ENCODE assay signal across 21 mouse cellular contexts in the genomic region with DNA sequence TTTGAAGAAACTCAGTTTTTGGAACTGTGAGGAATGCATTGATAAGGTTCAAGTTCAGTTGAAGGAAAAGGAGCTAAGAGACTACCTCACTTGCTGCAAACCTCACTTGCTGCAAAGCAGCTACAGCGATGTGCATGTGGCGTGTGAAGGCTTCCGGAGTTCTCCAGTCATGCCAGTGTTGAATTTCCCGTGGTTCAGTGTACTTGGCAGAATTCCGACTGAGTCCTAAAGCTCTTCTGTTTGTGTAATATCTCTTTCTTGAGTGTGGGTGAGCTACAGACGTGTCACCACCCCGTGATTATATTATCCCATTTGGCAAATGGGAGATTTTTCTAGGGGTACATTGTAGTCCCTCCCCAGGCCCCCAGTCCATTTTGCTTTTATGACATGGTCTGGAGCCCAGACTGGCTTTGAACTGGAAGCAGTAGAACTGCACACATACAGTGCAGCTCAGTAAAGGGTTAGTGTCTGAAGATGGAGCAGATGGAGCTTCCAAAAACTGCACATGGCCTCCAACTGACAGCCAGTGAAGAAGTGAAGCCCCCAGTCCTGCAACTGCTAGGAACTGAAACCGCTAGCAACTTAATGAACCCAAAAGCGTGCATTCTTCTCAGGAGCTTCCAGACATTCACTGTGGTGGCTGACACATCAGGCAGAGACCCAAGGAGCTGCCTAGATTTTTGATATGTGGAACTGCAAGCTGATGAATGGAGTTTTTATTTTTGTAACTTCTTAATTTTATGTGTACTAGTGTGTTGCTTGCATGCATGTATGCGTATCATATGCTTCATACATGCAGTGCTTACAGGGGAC.
A peak's percentile ranks its signal among the peaks of the same experiment; 100 is the strongest.
DNase-seq lines count a peak whose midpoint lies in the region; ATAC-seq and TF ChIP-seq lines count a peak whose summit lies in the region.
"Had no signal": no experiment of that assay in that cellular context is flagged by ENCODE, and none has a peak within 500 bp of the region (broad histone marks: within the 10 kb centered on the region; RNA-seq: fewer than 3 reads in every experiment).

No protein-coding gene starts in this region.

- WGBS in limb, embryonic 14.5 days: 78% methylated on average over 10 of the region's 10 CpGs
- 95% methylated on average over 10 of the region's 10 CpGs for WGBS in limb, embryonic 10.5 days
- WGBS in neural tube, embryonic 15.5 days: 85% methylated on average over 10 of the region's 10 CpGs

- no peak for TF ChIP-seq POLR2A in limb, embryonic 14.5 days (IDR thresholded peaks at IDR 0.05; ENCODE audit: borderline replicate concordance, extremely low read depth, insufficient read depth, insufficient read length)
- no peak for TF ChIP-seq POLR2A in embryonic fibroblast, embryonic 13.5 days (IDR thresholded peaks at IDR 0.05; ENCODE audit: low read depth, low read length)

- no peak overlapping the region for H3K4me2 ChIP-seq in limb, embryonic 14.5 days (replicated peaks; ENCODE audit: low read depth, low read length, severe bottlenecking)
- no peak overlapping the region for H3K4me2 ChIP-seq in neural tube, embryonic 15.5 days
- H3K4me2 ChIP-seq: kidney, embryonic 15.5 days; midbrain, embryonic 11.5 days had no signal

- ATAC-seq in limb, embryonic 14.5 days (ENCODE audit: low FRiP score, low read depth): 0 out of 2 replicates have a peak, but pooled peaks have one; percentile 19
- no peak for ATAC-seq in neural tube, embryonic 15.5 days (ENCODE audit: low FRiP score)
- ATAC-seq: hindbrain, embryonic 16.5 days; intestine, postnatal 0 days had no signal

- TF ChIP-seq CTCF in embryonic fibroblast, embryonic 13.5 days (IDR thresholded peaks at IDR 0.05; ENCODE audit: borderline replicate concordance, insufficient read depth, low read length): no peak

- H3K27me3 ChIP-seq in limb, embryonic 14.5 days (ENCODE audit: control insufficient read depth, insufficient read depth, low read length): no peaks in the 10 kb centered on the region
- no peaks in the 10 kb centered on the region for H3K27me3 ChIP-seq in limb, embryonic 10.5 days (ENCODE audit: low read depth, poor library complexity, severe bottlenecking)
- H3K27me3 ChIP-seq in neural tube, embryonic 15.5 days (replicated peaks): no peaks in the 10 kb centered on the region
- H3K27me3 ChIP-seq: kidney, embryonic 15.5 days had no signal

- peak; percentile 36 to 59 for DNase-seq in frontal cortex, postnatal 36 days (ENCODE audit: low spot score in 2 of 2)
- no peak for DNase-seq in frontal cortex, postnatal 25 days (ENCODE audit: low spot score in 2 of 2)
- no peak for DNase-seq in limb, embryonic 14.5 days (ENCODE audit: low spot score)
- no peak for DNase-seq in limb, embryonic 10.5 days (ENCODE audit: low spot score)
- DNase-seq in brain, adult 2 months (ENCODE audit: low read depth, low spot score): peak; percentile 75
- DNase-seq: adrenal gland, adult 2 months; cerebellum, adult 8-10 months; gastrocnemius, postnatal 10 days; heart, adult 2 months; heart, postnatal 4 days; kidney, postnatal 4 days; retina, postnatal 1 day had no signal

- no peaks in the 10 kb centered on the region; the same call in 1 of the 2 replicates for H3K36me3 ChIP-seq in limb, embryonic 14.5 days (ENCODE audit: control insufficient read depth, insufficient read depth, low read length)
- no peaks in the 10 kb centered on the region; the same call in 1 of the 2 replicates for H3K36me3 ChIP-seq in limb, embryonic 10.5 days
- H3K36me3 ChIP-seq in neural tube, embryonic 15.5 days: no peaks in the 10 kb centered on the region
- H3K36me3 ChIP-seq: kidney, embryonic 15.5 days had no signal

- no peaks in the 10 kb centered on the region for H3K9me3 ChIP-seq in limb, embryonic 14.5 days (ENCODE audit: control insufficient read depth, low read length)
- H3K9me3 ChIP-seq in limb, embryonic 10.5 days (replicated peaks): no peaks in the 10 kb centered on the region
- H3K9me3 ChIP-seq in neural tube, embryonic 15.5 days (replicated peaks): no peaks in the 10 kb centered on the region
- H3K9me3 ChIP-seq: kidney, embryonic 15.5 days had no signal

- H3K4me3 ChIP-seq in limb, embryonic 14.5 days (replicated peaks; ENCODE audit: low read length): no peak overlapping the region
- H3K4me3 ChIP-seq in limb, embryonic 10.5 days: no peak overlapping the region
- H3K4me3 ChIP-seq in embryonic fibroblast, embryonic 13.5 days (ENCODE audit: insufficient read depth, low read length): no peak overlapping the region
- no peak overlapping the region for H3K4me3 ChIP-seq in neural tube, embryonic 15.5 days (replicated peaks)
- H3K4me3 ChIP-seq: heart, adult 2 months; kidney, embryonic 15.5 days had no signal

- H3K9ac ChIP-seq in limb, embryonic 14.5 days (ENCODE audit: low read depth, low read length, severe bottlenecking): no peak overlapping the region
- H3K9ac ChIP-seq in neural tube, embryonic 15.5 days (replicated peaks): no peak overlapping the region
- H3K9ac ChIP-seq: kidney, embryonic 15.5 days; liver, embryonic 14.5 days had no signal

- peaks cover 15% of the 10 kb centered on the region for H3K4me1 ChIP-seq in limb, embryonic 14.5 days (ENCODE audit: control insufficient read depth, insufficient read depth, low read length)
- H3K4me1 ChIP-seq in limb, embryonic 10.5 days: peaks cover 20% of the 10 kb centered on the region
- H3K4me1 ChIP-seq in embryonic fibroblast, embryonic 13.5 days (ENCODE audit: control insufficient read depth, insufficient read depth, low read length): no peaks in the 10 kb centered on the region
- H3K4me1 ChIP-seq in neural tube, embryonic 15.5 days: peaks cover 33% of the 10 kb centered on the region

- no peak overlapping the region for H3K27ac ChIP-seq in limb, embryonic 14.5 days (replicated peaks; ENCODE audit: low read depth, low read length)
- no peak overlapping the region for H3K27ac ChIP-seq in limb, embryonic 10.5 days
- peak overlapping the region; percentile 46; the same call in 1 of the 2 replicates for H3K27ac ChIP-seq in embryonic fibroblast, embryonic 13.5 days (ENCODE audit: insufficient read depth, low read length)
- H3K27ac ChIP-seq in neural tube, embryonic 15.5 days (replicated peaks): no peak overlapping the region
- H3K27ac ChIP-seq: heart, adult 2 months; kidney, embryonic 15.5 days; liver, embryonic 14.5 days; macrophage; stomach, postnatal 0 days had no signal

Comparison
In these comparisons a context has a peak if more than half of its experiments do, and no peak if none do; other contexts are left out.
1. DNase-seq: peak in frontal cortex, postnatal 36 days (2 of 2) and brain, adult 2 months (single experiment); none in frontal cortex, postnatal 25 days (0 of 2), limb, embryonic 14.5 days (single experiment) and limb, embryonic 10.5 days (single experiment).